Mouse (Mus musculus) midbrain, embryonic 16.5 days (tissue): ENCODE data around the gene Entpd4b. TPM values are rescaled to one million over a fixed set of nuclear protein-coding genes. Genes with fewer than 3 reads are reported as not detected.
"Not testable (repeated sequence)": the region's sequence is repeated elsewhere in the genome, so short reads cannot be mapped to it uniquely, and the experiment has no call there.

Experiments used
- ATAC-seq: fragments of 200-750 bp; cut with Nextera tagmentation; 2 replicates; pipeline ENCODE4 v1.8.0; 2017; ENCODE audit warnings: moderate TSS enrichment
- H3K27ac ChIP-seq: fragments of 300-500 bp; sonication (generic); 2 replicates; pipeline ENCODE4 v1.5.1; 2014; ENCODE audit warnings: mild to moderate bottlenecking, low read length, mixed read lengths
- H3K27me3 ChIP-seq: fragments of 300-500 bp; sonication (generic); 2 replicates; pipeline ENCODE4 v1.6.1; 2014; ENCODE audit warnings: low read depth, low read length, mixed read lengths; ENCODE audit not compliant: control insufficient read depth, insufficient read depth
- H3K36me3 ChIP-seq: fragments of 300-500 bp; sonication (generic); 2 replicates; pipeline ENCODE4 v1.6.1; 2014; ENCODE audit warnings: mild to moderate bottlenecking, low read length, moderate library complexity, mixed read lengths; ENCODE audit not compliant: control insufficient read depth, insufficient read depth
- H3K4me1 ChIP-seq: fragments of 300-500 bp; sonication (generic); 2 replicates; pipeline ENCODE4 v1.6.1; 2014; ENCODE audit warnings: mild to moderate bottlenecking, low read length, mixed read lengths; ENCODE audit not compliant: control insufficient read depth, insufficient read depth
- H3K4me2 ChIP-seq: fragments of 300-500 bp; sonication (generic); 2 replicates; pipeline ENCODE4 v1.6.1; 2014; ENCODE audit warnings: mild to moderate bottlenecking, low read length, mixed read lengths
- H3K4me3 ChIP-seq: fragments of 300-500 bp; sonication (generic); 2 replicates; pipeline ENCODE4 v1.5.1; 2014; ENCODE audit warnings: low read depth, mild to moderate bottlenecking, low read length, moderate library complexity, mixed read lengths
- H3K9ac ChIP-seq: fragments of 300-500 bp; sonication (generic); 2 replicates; pipeline ENCODE4 v1.6.1; 2014; ENCODE audit warnings: low read depth, low read length, mixed read lengths
- H3K9me3 ChIP-seq: fragments of 300-500 bp; sonication (generic); replicated peaks from 2 replicates; pipeline ENCODE4 v1.6.1; 2014; ENCODE audit warnings: mild to moderate bottlenecking, low read length, mixed read lengths; ENCODE audit not compliant: control insufficient read depth, poor library complexity, severe bottlenecking
- WGBS: fragments of 180-500 bp; shearing (Covaris S2); extraction: QIAGEN DNeasy Blood & Tissue Kit; methylation state at CpG from one replicate; pipeline ENCODE4 v1.1.7; 2014; 5-methylcytosine and 5-hydroxymethylcytosine counted together
- polyA plus RNA-seq: library from polyadenylated mRNA; unstranded; fragments of >200 nt; fragmentation: Nextera tagmentation; extraction: Ambion mirVana; gene quantifications from 2 replicates; pipeline ENCODE4 v1.2.1, GENCODE M21; 2015

The Entpd4b gene
- polyA plus RNA-seq, 1 experiment from 2014 or later: 14.5 TPM

DNA sequence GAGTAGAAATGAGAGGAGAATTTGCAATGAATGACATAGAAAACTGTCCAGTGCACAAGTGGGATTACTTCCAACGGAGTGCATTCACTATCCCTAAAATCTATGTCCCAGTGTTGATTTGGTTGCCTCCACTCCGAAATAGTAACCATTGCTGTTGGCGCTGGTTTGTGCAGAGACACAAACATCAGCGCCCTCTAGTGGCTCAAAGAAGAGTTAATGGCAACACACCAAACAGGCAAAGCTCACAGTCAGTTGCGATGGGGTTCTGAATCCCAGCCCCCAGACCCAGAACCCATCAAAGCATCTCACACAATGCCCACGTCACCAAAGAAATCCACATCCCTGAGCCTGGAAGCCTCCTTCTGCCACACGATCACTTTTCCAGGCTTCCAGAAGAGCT, 11.2 kb upstream of the Entpd4b start:
- not testable (repeated sequence) for H3K36me3 ChIP-seq, H3K4me2 ChIP-seq, H3K4me3 ChIP-seq, H3K4me1 ChIP-seq, H3K27me3 ChIP-seq, H3K27ac ChIP-seq, H3K9me3 ChIP-seq, ATAC-seq, H3K9ac ChIP-seq
- WGBS: no CpG with 5 or more reads among the region's 7 CpGs

GRCm38 (mm10) chr14:69545052-69545451, 10.2 kb upstream of the Entpd4b start:
- not testable (repeated sequence) for H3K4me1 ChIP-seq, H3K9me3 ChIP-seq, H3K4me2 ChIP-seq, H3K9ac ChIP-seq, H3K27ac ChIP-seq, H3K27me3 ChIP-seq, H3K36me3 ChIP-seq, H3K4me3 ChIP-seq, ATAC-seq
- no CpG with 5 or more reads among the region's 2 CpGs for WGBS

DNA sequence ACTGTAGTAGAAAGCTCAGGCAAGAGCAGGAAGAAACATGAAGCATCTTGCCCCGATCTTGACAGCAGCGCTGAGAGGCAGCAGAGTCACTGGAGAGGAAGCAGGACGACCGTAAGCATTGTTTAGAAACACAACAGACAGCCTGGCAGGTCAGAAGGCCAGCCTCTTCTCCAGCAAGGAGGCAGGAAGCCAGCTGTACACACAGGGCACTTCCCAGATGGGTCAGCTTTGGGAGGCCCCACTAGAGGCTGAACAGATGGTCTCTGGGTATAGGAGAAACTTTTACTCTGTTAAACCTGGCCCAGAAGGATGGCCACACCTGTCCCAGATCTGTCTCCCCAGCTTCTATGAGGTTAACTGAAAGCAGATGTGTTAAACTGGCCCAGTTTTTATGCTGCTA, 7.9 kb upstream of the Entpd4b start:
- H3K9me3 ChIP-seq, H3K36me3 ChIP-seq, H3K27me3 ChIP-seq, H3K4me2 ChIP-seq, H3K27ac ChIP-seq, H3K9ac ChIP-seq, H3K4me1 ChIP-seq, ATAC-seq, H3K4me3 ChIP-seq: not testable (repeated sequence)
- WGBS: no CpG with 5 or more reads among the region's 4 CpGs

GRCm38 (mm10) chr14:69556820-69557219, 1.6 kb downstream of the Entpd4b start:
- H3K4me3 ChIP-seq, ATAC-seq, H3K9me3 ChIP-seq, H3K27me3 ChIP-seq, H3K9ac ChIP-seq, H3K4me2 ChIP-seq, H3K4me1 ChIP-seq, H3K27ac ChIP-seq, H3K36me3 ChIP-seq: not testable (repeated sequence)
- no CpG with 5 or more reads among the region's 8 CpGs for WGBS

DNA sequence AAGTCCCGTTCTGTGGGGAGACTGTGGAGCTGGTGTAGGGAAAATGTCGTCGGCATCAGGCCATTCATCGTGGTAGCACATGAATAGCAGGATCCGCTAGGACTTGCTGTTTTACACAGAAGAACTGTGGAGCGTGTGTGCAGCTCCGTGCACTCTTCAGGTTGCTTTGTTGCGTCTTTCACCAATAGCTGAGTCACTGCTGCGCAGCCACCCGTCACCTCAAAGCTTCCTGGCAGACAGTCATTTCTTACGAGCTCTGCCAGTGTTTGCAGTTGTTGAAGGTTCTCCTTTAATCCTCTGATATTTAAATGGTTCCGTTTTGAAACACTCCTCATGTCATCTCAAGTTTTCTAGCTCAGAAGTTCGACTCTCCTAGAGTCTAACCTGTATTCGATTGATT, 2.3 kb downstream of the Entpd4b start:
- H3K4me2 ChIP-seq, H3K4me1 ChIP-seq, H3K27ac ChIP-seq, H3K9ac ChIP-seq, ATAC-seq, H3K4me3 ChIP-seq, H3K9me3 ChIP-seq, H3K36me3 ChIP-seq, H3K27me3 ChIP-seq: not testable (repeated sequence)
- no CpG with 5 or more reads among the region's 14 CpGs for WGBS

Other genes with a start within 250 kb of the Entpd4b start
- gene Gm16867, start 52.1 kb upstream of the Entpd4b start, polyA plus RNA-seq: not detected in 2 replicates
- gene Gm27179, start 42.9 kb upstream of the Entpd4b start, polyA plus RNA-seq: not detected in 2 replicates